Mouse (Mus musculus) bone marrow macrophage, adult 2 months (primary cell): Measurements from ENCODE around the gene Pik3r1. TPM values are rescaled to one million over a fixed set of nuclear protein-coding genes. Genes with fewer than 3 reads are reported as not detected.

Experiments used
- H3K27ac ChIP-seq: 2 replicates; pipeline ENCODE4 v1.5.1; 2012; ENCODE audit warnings: low read depth, low read length; ENCODE audit not compliant: insufficient read depth
- H3K4me1 ChIP-seq: 2 replicates; pipeline ENCODE4 v1.6.1; 2012; ENCODE audit warnings: low read length; ENCODE audit not compliant: control insufficient read depth, insufficient read depth
- H3K4me3 ChIP-seq: 2 replicates; pipeline ENCODE4 v1.5.1; 2012; ENCODE audit warnings: mild to moderate bottlenecking, low read length, moderate library complexity; ENCODE audit not compliant: insufficient read depth
- CTCF ChIP-seq: IDR thresholded peaks from 2 replicates; pipeline ENCODE4 v1.5.1; 2012; ENCODE audit warnings: low read depth, mild to moderate bottlenecking, low read length, moderate library complexity
- POLR2A ChIP-seq: IDR thresholded peaks from 2 replicates; pipeline ENCODE4 v1.6.1; 2012; ENCODE audit warnings: mild to moderate bottlenecking, low read depth, low read length, borderline replicate concordance
- polyA plus RNA-seq: library from polyadenylated mRNA; stranded (reverse); fragments of >200 nt; gene quantifications from 2 replicates; pipeline ENCODE4 v1.2.4, GENCODE M21; 2012; ENCODE audit not compliant: missing spikeins, insufficient read depth, insufficient read length

The Pik3r1 gene
- polyA plus RNA-seq, 1 experiment: 52.5 TPM

DNA sequence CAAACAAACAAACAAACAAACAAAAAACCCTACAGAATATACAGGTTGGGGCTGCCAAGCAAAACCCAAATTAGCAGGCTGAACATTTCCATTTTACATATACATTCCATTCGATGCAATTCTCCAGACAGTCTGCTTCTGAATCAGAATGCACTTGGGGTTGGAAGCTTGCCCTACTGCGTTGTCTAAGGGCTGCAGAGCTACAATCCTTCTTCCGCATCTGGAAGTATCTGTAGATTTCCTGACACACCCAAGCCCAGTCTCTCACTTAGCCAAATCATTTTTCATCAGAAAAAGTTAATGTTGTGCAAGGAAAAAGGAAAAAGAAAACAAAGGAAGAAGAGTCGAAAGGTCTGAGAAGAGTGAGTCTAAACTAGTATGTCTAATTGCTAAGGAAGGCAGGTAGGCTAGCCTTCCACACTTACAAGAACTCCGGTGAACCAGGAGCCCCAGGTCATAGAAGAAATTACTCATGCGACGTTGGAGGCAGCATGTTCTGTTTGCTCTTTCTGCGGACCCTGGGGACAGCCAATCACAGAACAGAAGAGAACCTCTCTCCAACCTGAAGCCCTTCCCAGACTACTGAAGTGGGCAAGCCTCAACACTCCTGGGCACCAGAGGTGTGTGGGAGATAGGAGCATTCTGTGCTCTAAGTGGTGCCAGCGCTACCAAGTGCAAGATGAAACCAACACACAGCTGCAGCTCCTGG lies 55.1 kb downstream of the Pik3r1 start:
- Histone ChIP-seq H3K27ac (no peak overlapping the region), H3K4me1 (peaks cover 12% of the 10 kb centered on the region), H3K4me3 (no peak overlapping the region)
- TF ChIP-seq POLR2A: no peak
- no peak for TF ChIP-seq CTCF

DNA sequence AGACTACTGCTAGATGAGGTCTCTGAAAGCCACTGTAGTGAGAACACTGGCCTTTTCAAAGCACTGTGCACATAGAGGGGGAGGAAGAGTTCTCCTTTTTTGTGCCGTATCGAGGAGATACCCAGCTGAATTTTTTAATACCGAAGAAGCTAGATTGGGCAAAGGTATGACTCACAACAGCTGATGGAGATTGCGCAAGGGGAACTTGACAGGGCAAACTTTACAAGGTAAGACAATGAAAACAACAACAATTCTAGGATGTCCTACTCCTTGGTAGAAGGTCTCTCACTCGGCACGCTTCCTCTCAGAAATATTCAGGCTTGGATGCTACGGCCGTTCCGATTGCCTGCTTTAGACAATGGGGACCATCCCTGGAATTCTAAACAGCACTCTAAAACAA lies 55.9 kb downstream of the Pik3r1 start:
- H3K4me1 ChIP-seq: peaks cover 12% of the 10 kb centered on the region

DNA sequence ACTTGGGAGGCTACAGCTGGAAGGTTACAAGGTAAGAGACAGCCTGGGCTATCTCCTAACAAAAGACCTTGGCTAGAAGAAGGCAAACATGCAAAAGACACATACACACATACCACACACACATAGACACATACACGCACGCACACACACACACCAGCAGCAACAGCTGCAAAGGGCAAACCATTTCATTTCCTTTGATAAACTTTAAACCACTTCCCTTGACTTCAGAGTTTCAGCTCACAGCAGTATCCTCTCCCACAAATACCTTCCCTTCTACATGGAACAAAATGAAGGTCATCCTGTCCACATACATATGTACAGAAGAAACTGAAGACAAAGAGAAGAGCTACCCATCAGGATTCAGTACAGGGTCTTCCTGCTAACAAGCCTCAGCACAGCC lies 56.7 kb downstream of the Pik3r1 start:
- Histone ChIP-seq H3K4me3 (no peak overlapping the region), H3K27ac (no peak overlapping the region), H3K4me1 (peaks cover 12% of the 10 kb centered on the region)
- TF ChIP-seq POLR2A (no peak), CTCF (no peak)

More for the DNA sequence above, 55.9 kb downstream of the Pik3r1 start:
- no peak overlapping the region for H3K4me3 ChIP-seq
- TF ChIP-seq POLR2A (no peak), CTCF (no peak)
- no peak overlapping the region for H3K27ac ChIP-seq

DNA sequence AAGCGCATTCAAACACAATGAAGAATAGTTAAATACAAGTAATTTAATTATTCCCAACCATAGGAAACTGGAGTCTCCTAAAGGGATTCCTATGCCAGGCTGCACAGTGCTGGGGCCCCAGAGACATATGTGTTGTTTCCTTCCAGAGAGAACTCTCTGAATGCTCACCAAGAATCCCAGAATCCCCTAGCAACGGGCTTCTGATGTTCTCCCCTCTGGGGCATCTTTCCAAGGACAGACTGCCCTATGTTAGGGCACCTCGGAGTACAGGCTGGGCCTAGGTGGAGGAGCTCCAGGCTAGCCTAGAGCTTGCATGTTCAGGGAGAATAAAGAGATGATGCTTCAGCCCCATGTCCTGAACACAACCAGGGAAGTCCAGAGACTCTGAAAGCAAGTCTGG lies 58.2 kb downstream of the Pik3r1 start:
- H3K4me3 ChIP-seq: no peak overlapping the region
- H3K27ac ChIP-seq: no peak overlapping the region
- TF ChIP-seq CTCF (no peak), POLR2A (no peak)
- H3K4me1 ChIP-seq: peaks cover 12% of the 10 kb centered on the region

DNA sequence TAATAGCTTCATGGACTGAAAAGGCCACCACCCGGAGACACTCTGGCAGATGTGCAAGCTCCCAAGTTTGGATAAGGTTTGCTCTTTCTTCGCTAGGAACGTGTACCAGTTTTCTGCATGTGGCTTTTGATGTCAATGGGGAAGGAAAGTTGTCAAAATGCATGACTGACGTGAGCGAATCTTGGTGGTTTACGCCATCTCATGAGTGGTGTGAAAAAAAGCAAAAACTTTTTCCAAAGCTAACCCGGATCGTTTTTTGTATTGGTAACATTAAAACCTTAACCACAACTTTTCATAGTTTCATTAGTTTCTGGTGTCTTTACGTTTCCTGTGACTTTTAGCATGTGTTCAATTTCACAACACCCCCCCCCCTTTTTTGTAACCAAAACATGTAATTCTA lies 60.8 kb downstream of the Pik3r1 start:
- H3K27ac ChIP-seq: no peak overlapping the region
- TF ChIP-seq CTCF: no peak
- TF ChIP-seq POLR2A: no peak
- no peak overlapping the region for H3K4me3 ChIP-seq
- peaks cover 12% of the 10 kb centered on the region for H3K4me1 ChIP-seq

DNA sequence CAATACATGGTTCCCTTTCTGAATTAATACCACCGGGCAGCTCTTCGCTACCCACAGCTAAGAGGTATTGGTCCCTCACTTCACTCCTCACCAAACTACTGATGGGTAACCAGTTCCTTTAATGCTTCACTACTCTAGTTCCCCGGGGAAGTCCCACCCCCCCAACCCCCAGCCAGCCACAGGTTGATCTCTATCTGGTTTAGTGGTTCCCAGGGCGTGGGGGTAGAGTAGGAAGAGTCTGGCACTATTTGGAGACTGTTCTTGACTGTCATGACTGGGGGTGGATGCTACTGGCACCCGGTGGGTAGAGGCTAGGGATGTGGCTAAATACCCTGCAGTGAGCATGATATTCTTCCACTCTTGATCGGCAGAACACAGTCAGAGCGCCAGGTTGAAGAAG lies 61.6 kb downstream of the Pik3r1 start:
- no peak for TF ChIP-seq POLR2A
- no peak for TF ChIP-seq CTCF
- H3K4me1 ChIP-seq: peaks cover 4% of the 10 kb centered on the region
- no peak overlapping the region for H3K27ac ChIP-seq
- no peak overlapping the region for H3K4me3 ChIP-seq

DNA sequence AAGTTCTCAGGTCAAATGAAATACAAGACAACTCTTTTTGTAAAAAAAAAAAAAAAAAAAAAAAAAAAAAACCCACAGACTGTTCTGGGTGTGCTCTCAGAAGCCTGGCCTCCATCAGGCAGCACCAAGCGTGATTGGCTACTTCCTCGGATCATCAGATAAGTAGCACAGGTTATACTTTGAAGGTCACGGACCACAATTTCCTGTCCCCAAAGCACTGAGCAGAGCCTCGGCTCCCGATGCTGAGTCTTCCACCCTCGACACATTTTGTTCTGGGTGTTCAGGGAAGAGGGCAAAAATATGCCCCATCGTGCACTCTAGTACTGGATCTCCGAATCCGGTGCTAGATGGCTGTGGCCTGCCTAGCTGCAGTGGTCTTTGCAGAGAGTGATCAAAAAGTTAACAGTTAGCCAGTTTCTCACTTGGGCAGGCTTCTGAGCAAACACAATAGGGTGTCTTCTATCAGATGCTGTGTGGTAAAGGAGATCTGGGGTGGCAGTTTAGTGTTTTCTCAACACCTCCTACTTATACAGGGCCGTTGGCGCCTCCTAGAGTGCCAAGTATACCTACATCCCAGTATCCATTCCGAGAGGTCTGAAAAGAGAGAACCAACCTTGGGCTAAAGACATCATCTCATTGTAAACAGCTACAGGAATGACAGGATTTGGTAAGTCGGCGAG lies 65.8 kb downstream of the Pik3r1 start:
- H3K27ac ChIP-seq: no peak overlapping the region
- TF ChIP-seq POLR2A (no peak), CTCF (no peak)
- peaks cover 2% of the 10 kb centered on the region; the same call in 1 of the 2 replicates for H3K4me1 ChIP-seq
- H3K4me3 ChIP-seq: no peak overlapping the region

DNA sequence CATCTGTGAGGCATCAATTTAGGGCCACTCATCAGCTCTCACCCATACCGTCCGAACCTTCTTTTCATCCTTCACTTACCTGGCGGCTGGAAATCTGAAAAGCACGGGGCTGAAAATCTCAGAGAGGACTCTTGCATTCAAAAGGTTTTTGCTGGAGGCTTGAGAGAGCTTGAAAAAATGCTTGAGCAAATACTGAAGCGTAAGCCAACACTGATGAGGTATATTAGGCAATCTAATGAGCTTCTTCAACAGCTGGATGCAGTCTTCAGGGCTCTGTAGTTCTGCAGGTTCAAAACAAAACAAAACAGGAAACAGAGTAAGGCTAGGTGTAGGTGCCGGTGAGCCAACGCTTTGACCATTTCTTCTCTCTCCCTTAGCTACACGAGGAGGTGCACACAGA lies 66.4 kb downstream of the Pik3r1 start:
- H3K4me3 ChIP-seq: no peak overlapping the region

DNA sequence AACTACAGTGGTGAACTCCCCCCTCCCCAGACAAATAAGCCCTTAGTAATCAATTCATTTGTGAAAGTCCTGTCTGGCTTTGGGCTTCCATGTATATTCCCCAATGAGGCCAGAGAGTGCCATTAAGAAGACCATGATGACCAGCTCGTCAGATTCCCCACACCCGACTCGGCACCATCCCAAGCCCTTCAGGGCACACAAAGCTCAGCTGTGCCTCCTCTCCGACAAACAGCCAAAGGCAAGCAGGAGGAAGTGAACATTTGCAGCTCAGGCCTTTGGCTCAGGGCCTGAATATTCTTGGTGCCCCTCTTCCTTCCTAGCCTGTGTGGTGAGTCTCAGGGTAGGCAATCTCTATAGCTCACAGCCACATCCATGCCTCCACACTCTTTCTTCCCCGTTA lies 68.3 kb downstream of the Pik3r1 start:
- Histone ChIP-seq H3K4me1 (peaks cover 8% of the 10 kb centered on the region), H3K27ac (no peak overlapping the region), H3K4me3 (no peak overlapping the region)
- TF ChIP-seq CTCF: no peak
- TF ChIP-seq POLR2A: no peak

More for the DNA sequence above, 66.4 kb downstream of the Pik3r1 start:
- peaks cover 4% of the 10 kb centered on the region for H3K4me1 ChIP-seq
- no peak overlapping the region for H3K27ac ChIP-seq
- TF ChIP-seq CTCF (no peak), POLR2A (no peak)

DNA sequence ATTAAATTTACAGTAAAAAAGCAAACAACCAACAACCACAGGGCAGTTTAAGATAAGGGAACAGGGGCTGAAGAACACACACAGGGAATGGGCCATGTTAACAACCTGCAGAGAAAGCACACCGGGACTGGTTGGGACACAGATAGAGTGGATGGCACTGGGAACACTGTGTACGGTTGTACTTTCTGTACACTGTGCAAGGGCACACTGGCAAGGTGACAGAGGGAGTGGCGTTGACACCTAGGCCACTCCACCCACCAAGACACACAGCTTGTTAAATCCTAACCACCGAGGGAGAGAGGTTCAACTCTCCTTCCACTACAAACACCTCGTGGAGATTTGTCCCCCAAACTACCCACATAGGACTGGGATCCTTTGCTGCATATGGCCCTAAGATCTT lies 70.1 kb downstream of the Pik3r1 start:
- H3K4me3 ChIP-seq: no peak overlapping the region
- no peak overlapping the region for H3K27ac ChIP-seq
- TF ChIP-seq CTCF: no peak
- TF ChIP-seq POLR2A: no peak
- H3K4me1 ChIP-seq: peaks cover 15% of the 10 kb centered on the region

DNA sequence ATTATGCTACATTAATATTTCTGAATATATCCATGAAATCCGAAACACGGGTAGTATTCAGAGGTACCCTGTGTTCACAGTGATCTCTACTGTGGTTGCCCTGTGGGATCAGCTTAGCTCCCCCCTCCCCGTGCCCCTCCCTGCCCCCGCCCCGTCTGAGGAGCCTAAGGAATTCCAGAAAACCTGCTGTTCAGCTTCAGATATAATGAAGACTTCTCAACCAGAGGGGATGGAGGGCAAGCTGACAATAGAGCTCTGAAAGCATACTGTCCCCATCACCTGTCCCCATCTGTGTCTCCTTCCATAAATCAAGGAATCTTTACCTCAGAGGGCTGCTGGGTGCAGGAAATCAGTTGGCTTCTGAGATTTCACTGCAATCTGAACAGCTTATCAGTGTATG lies 70.6 kb downstream of the Pik3r1 start:
- TF ChIP-seq CTCF (no peak), POLR2A (no peak)
- Histone ChIP-seq H3K4me1 (peaks cover 15% of the 10 kb centered on the region), H3K27ac (no peak overlapping the region)

More for the DNA sequence above, 70.6 kb downstream of the Pik3r1 start:
- no peak overlapping the region for H3K4me3 ChIP-seq
